8 mouse cellular contexts compared by ENCODE assay signal in the genomic region with DNA sequence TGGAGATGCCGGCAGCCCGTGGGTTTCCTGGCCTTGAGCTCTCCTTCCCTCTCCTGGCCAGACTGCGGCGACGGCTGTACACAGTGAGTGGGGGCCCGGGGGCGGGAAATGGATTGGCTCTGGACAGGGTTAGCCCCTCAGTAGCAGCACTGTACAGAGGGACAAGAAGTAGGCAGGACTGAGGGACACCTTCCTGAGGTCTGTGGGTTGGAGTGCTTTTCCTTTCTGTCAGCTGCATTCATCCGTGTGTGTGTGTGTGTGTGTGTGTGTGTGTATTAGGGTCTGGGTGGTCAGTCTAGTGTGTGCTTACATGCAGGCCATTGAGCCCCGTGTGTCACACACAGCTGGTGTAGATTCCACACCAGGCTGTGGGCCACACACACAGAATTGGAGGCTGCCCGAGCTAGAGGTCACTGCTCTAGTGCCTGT. TPM values are rescaled to one million over a fixed set of nuclear protein-coding genes. Genes with fewer than 3 reads are reported as not detected.
DNase-seq lines count a peak whose midpoint lies in the region; ATAC-seq and TF ChIP-seq lines count a peak whose summit lies in the region.

No protein-coding gene starts in this region.

- no peaks in the 10 kb centered on the region for H3K9me3 ChIP-seq in kidney, postnatal 0 days (replicated peaks; ENCODE audit: low read length)
- no peaks in the 10 kb centered on the region for H3K9me3 ChIP-seq in embryonic facial prominence, embryonic 11.5 days (replicated peaks; ENCODE audit: control insufficient read depth, low read length)
- no peaks in the 10 kb centered on the region for H3K9me3 ChIP-seq in hindbrain, embryonic 12.5 days (replicated peaks)
- H3K9me3 ChIP-seq in midbrain, embryonic 14.5 days (ENCODE audit: control insufficient read depth, low read length) = no peaks in the 10 kb centered on the region

- no peak for TF ChIP-seq CTCF in kidney, postnatal 0 days (IDR thresholded peaks at IDR 0.05; ENCODE audit: low read depth)

- DNase-seq in kidney, postnatal 0 days (ENCODE audit: low spot score) = no peak
- no peak for DNase-seq in kidney, postnatal 14 days
- no peak for DNase-seq in embryonic facial prominence, embryonic 11.5 days (ENCODE audit: low spot score)
- no peak for DNase-seq in midbrain, embryonic 14.5 days
- no peak for DNase-seq in layer of hippocampus, postnatal 10 days (ENCODE audit: low spot score in 2 of 2)
- DNase-seq in layer of hippocampus, adult 9-10 months (ENCODE audit: low spot score) = no peak
- DNase-seq in ovary, postnatal 14 days (ENCODE audit: low spot score) = no peak

- peaks cover 37% of the 10 kb centered on the region for H3K4me1 ChIP-seq in kidney, postnatal 0 days (replicated peaks; ENCODE audit: insufficient read depth, low read length)
- peaks cover 15% of the 10 kb centered on the region for H3K4me1 ChIP-seq in embryonic facial prominence, embryonic 11.5 days (ENCODE audit: control insufficient read depth, insufficient read depth, low read length)
- peaks cover 70% of the 10 kb centered on the region for H3K4me1 ChIP-seq in hindbrain, embryonic 12.5 days
- H3K4me1 ChIP-seq in midbrain, embryonic 14.5 days (ENCODE audit: control insufficient read depth, insufficient read depth, low read length) = peaks cover 50% of the 10 kb centered on the region

- peak overlapping the region; percentile 34 for H3K4me2 ChIP-seq in kidney, postnatal 0 days (ENCODE audit: low read length)
- H3K4me2 ChIP-seq in embryonic facial prominence, embryonic 11.5 days (ENCODE audit: low read depth, low read length) = no peak overlapping the region
- peak overlapping the region; percentile 42 for H3K4me2 ChIP-seq in hindbrain, embryonic 12.5 days (replicated peaks)
- peak overlapping the region; percentile 41 for H3K4me2 ChIP-seq in midbrain, embryonic 14.5 days (ENCODE audit: low read length)

- H3K27ac ChIP-seq in kidney, postnatal 0 days = peak overlapping the region; percentile 81
- 0 out of 2 replicates have a peak overlapping the region, but pooled peaks have one; percentile 41 for H3K27ac ChIP-seq in embryonic facial prominence, embryonic 11.5 days (replicated peaks; ENCODE audit: low read depth, low read length)
- peak overlapping the region; percentile 83 for H3K27ac ChIP-seq in hindbrain, embryonic 12.5 days
- H3K27ac ChIP-seq in midbrain, embryonic 14.5 days (replicated peaks; ENCODE audit: low read depth, low read length) = peak overlapping the region; percentile 76

- H3K27me3 ChIP-seq in kidney, postnatal 0 days (ENCODE audit: insufficient read depth, low read length) = no peaks in the 10 kb centered on the region
- H3K27me3 ChIP-seq in embryonic facial prominence, embryonic 11.5 days (ENCODE audit: control insufficient read depth, insufficient read depth, low read length) = no peaks in the 10 kb centered on the region
- no peaks in the 10 kb centered on the region for H3K27me3 ChIP-seq in hindbrain, embryonic 12.5 days
- no peaks in the 10 kb centered on the region for H3K27me3 ChIP-seq in midbrain, embryonic 14.5 days (ENCODE audit: control insufficient read depth, insufficient read depth, low read length)

- 0 out of 2 replicates have a peak overlapping the region, but pooled peaks have one; percentile 9 for H3K4me3 ChIP-seq in kidney, postnatal 0 days (replicated peaks; ENCODE audit: low read depth, low read length)
- H3K4me3 ChIP-seq in embryonic facial prominence, embryonic 11.5 days (ENCODE audit: low read depth, low read length) = no peak overlapping the region
- peak overlapping the region; percentile 12 for H3K4me3 ChIP-seq in hindbrain, embryonic 12.5 days
- peak overlapping the region; percentile 14 for H3K4me3 ChIP-seq in midbrain, embryonic 14.5 days (replicated peaks; ENCODE audit: low read depth, low read length)

- no peaks in the 10 kb centered on the region for H3K36me3 ChIP-seq in kidney, postnatal 0 days (ENCODE audit: insufficient read depth, low read length)
- no peaks in the 10 kb centered on the region; the same call in 1 of the 2 replicates for H3K36me3 ChIP-seq in embryonic facial prominence, embryonic 11.5 days (replicated peaks; ENCODE audit: control insufficient read depth, insufficient read depth, low read depth, low read length)
- 0 out of 2 replicates have a peak, but pooled peaks cover 4% of the 10 kb centered on the region for H3K36me3 ChIP-seq in hindbrain, embryonic 12.5 days
- no peaks in the 10 kb centered on the region for H3K36me3 ChIP-seq in midbrain, embryonic 14.5 days (ENCODE audit: control insufficient read depth, insufficient read depth, low read length)

- 45% methylated on average over 10 of the region's 10 CpGs for WGBS in kidney, postnatal 0 days
- WGBS in embryonic facial prominence, embryonic 11.5 days = 53% methylated on average over 9 of the region's 10 CpGs
- WGBS in hindbrain, embryonic 12.5 days = 60% methylated on average over 10 of the region's 10 CpGs
- WGBS in midbrain, embryonic 14.5 days = 41% methylated on average over 10 of the region's 10 CpGs

- H3K9ac ChIP-seq in kidney, postnatal 0 days (ENCODE audit: low read depth, low read length) = 0 out of 2 replicates have a peak overlapping the region, but pooled peaks have one; percentile 31
- peak overlapping the region; percentile 34 for H3K9ac ChIP-seq in embryonic facial prominence, embryonic 11.5 days (replicated peaks; ENCODE audit: low read length)
- peak overlapping the region; percentile 52 for H3K9ac ChIP-seq in hindbrain, embryonic 12.5 days
- peak overlapping the region; percentile 30 for H3K9ac ChIP-seq in midbrain, embryonic 14.5 days (replicated peaks; ENCODE audit: low read length)

- peak; percentile 42; the same call in 1 of the 2 replicates for ATAC-seq in kidney, postnatal 0 days (replicated peaks; ENCODE audit: low FRiP score, low read depth)
- ATAC-seq in embryonic facial prominence, embryonic 11.5 days (replicated peaks; ENCODE audit: insufficient number of reproducible peaks, low FRiP score, low TSS enrichment, low read depth) = 0 out of 2 replicates have a peak, but pooled peaks have one; percentile 26
- ATAC-seq in hindbrain, embryonic 12.5 days (ENCODE audit: low FRiP score) = peak; percentile 27; the same call in 1 of the 2 replicates
- peak; percentile 21; the same call in 1 of the 2 replicates for ATAC-seq in midbrain, embryonic 14.5 days (ENCODE audit: low FRiP score, low TSS enrichment)

RNA-seq across cellular contexts. Expression of a gene that starts 17.8 kb away (rescaled TPM):
- 8.4 and 8.5 TPM in 2 replicates for polyA plus RNA-seq in kidney, postnatal 0 days (2015; fragmentation: Nextera tagmentation; extraction: Ambion mirVana)
- polyA plus RNA-seq in embryonic facial prominence, embryonic 11.5 days (2014; fragmentation: Nextera tagmentation; extraction: Ambion mirVana) = 5.3 and 5.8 TPM in 2 replicates
- polyA plus RNA-seq in hindbrain, embryonic 12.5 days (2016; fragmentation: Nextera tagmentation; extraction: Ambion mirVana) = 15.6 and 17.2 TPM in 2 replicates
- 15.5 and 17.6 TPM in 2 replicates for polyA plus RNA-seq in midbrain, embryonic 14.5 days (2014; fragmentation: Nextera tagmentation; extraction: Ambion mirVana)
- total RNA-seq in layer of hippocampus, postnatal 10 days (2021) = 100 to 1,000 TPM; 114 to 128 TPM

RNA-seq across cellular contexts. Expression of a gene that starts 52.8 kb away (rescaled TPM):
- polyA plus RNA-seq in kidney, postnatal 0 days (2015; fragmentation: Nextera tagmentation; extraction: Ambion mirVana) = 37.0 and 43.9 TPM in 2 replicates
- polyA plus RNA-seq in embryonic facial prominence, embryonic 11.5 days (2014; fragmentation: Nextera tagmentation; extraction: Ambion mirVana) = 57.9 and 63.2 TPM in 2 replicates
- 44.4 and 55.4 TPM in 2 replicates for polyA plus RNA-seq in hindbrain, embryonic 12.5 days (2016; fragmentation: Nextera tagmentation; extraction: Ambion mirVana)
- 31.8 and 69.8 TPM in 2 replicates for polyA plus RNA-seq in midbrain, embryonic 14.5 days (2014; fragmentation: Nextera tagmentation; extraction: Ambion mirVana)
- total RNA-seq in layer of hippocampus, postnatal 10 days (2021) = 100 to 1,000 TPM in 1 of 2 experiments, 10 to 100 TPM in 1; 97.9 to 112 TPM
